Mouse (Mus musculus) heart, embryonic 14.5 days (tissue): ENCODE measurements around the gene Slc20a1. TPM values are rescaled to one million over a fixed set of nuclear protein-coding genes. Genes with fewer than 3 reads are reported as not detected.

Experiments
- ATAC-seq: fragments of 200-750 bp; cut with Nextera tagmentation; 2 replicates; pipeline ENCODE4 v1.8.0; 2017; ENCODE audit warnings: low read depth, moderate TSS enrichment; ENCODE audit not compliant: insufficient number of reproducible peaks, insufficient read depth, low FRiP score
- H3K27ac ChIP-seq, 2 experiments: fragments of 200-500 bp in 1 of 2; fragments of 300-500 bp in 1 of 2; sonication (generic) in 1 of 2; replicated peaks in 1 of 2; 2 replicates each; pipeline ENCODE4 v1.5.1; 2012 to 2014; ENCODE audit warnings: low read depth in 2 of 2, low read length in 2 of 2, control low read depth in 1 of 2, mild to moderate bottlenecking in 1 of 2, mixed read lengths in 1 of 2; ENCODE audit not compliant: control insufficient read depth in 1 of 2, insufficient read depth in 1 of 2
- H3K27me3 ChIP-seq: fragments of 300-500 bp; sonication (generic); 2 replicates; pipeline ENCODE4 v1.6.1; 2014; ENCODE audit warnings: mild to moderate bottlenecking, low read length, control low read depth; ENCODE audit not compliant: control insufficient read depth, insufficient read depth
- H3K36me3 ChIP-seq: fragments of 300-500 bp; sonication (generic); 2 replicates; pipeline ENCODE4 v1.6.1; 2014; ENCODE audit warnings: mild to moderate bottlenecking, control low read depth, low read length, mixed read lengths; ENCODE audit not compliant: control insufficient read depth, insufficient read depth
- H3K4me1 ChIP-seq, 2 experiments: fragments of 200-500 bp in 1 of 2; fragments of 300-500 bp in 1 of 2; sonication (generic) in 1 of 2; 2 replicates each; pipeline ENCODE4 v1.6.1; 2012 to 2014; ENCODE audit warnings: low read length in 2 of 2, control low read depth in 1 of 2, mixed read lengths in 1 of 2; ENCODE audit not compliant: control insufficient read depth in 2 of 2, insufficient read depth in 2 of 2
- H3K4me2 ChIP-seq: fragments of 300-500 bp; sonication (generic); 2 replicates; pipeline ENCODE4 v1.6.1; 2014; ENCODE audit warnings: mild to moderate bottlenecking, low read length
- H3K4me3 ChIP-seq, 2 experiments: fragments of 200-500 bp in 1 of 2; fragments of 300-500 bp in 1 of 2; sonication (generic) in 1 of 2; 2 replicates each; pipeline ENCODE4 v1.5.1; 2012 to 2014; ENCODE audit warnings: low read length in 2 of 2, mild to moderate bottlenecking in 2 of 2, control low read depth in 1 of 2, low read depth in 1 of 2, moderate library complexity in 1 of 2; ENCODE audit not compliant: control insufficient read depth in 1 of 2, insufficient read depth in 1 of 2
- H3K9ac ChIP-seq: fragments of 300-500 bp; sonication (generic); 2 replicates; pipeline ENCODE4 v1.6.1; 2014; ENCODE audit warnings: mild to moderate bottlenecking, low read length
- H3K9me3 ChIP-seq: fragments of 300-500 bp; sonication (generic); 2 replicates; pipeline ENCODE4 v1.6.1; 2016; ENCODE audit warnings: low read length, control low read depth; ENCODE audit not compliant: control insufficient read depth
- WGBS: fragments of 180-500 bp; shearing (Covaris S2); extraction: QIAGEN DNeasy Blood & Tissue Kit; methylation state at CpG from one replicate; pipeline ENCODE4 v1.1.7; 2014; 5-methylcytosine and 5-hydroxymethylcytosine counted together
- polyA plus RNA-seq: library from polyadenylated mRNA; unstranded; fragments of >200 nt; fragmentation: Nextera tagmentation; extraction: Ambion mirVana; gene quantifications from 2 replicates; pipeline ENCODE4 v1.2.1, GENCODE M21; 2014

Slc20a1 gene
- polyA plus RNA-seq, 1 experiment from 2014 or later: 21.6 TPM

GRCm38 (mm10) chr2:129181509-129181908 lies 17.1 kb upstream of the Slc20a1 start:
- Histone ChIP-seq H3K9me3 (no peaks in the 10 kb centered on the region), H3K4me3 (no peak overlapping the region), H3K9ac (no peak overlapping the region), H3K4me1 (peaks cover 3 to 7% of the 10 kb centered on the region in 2 experiments; a peak in 3 of 4 replicates), H3K36me3 (no peaks in the 10 kb centered on the region), H3K27me3 (no peaks in the 10 kb centered on the region), H3K4me2 (no peak overlapping the region), H3K27ac (no peak overlapping the region)
- WGBS: 64% methylated on average over 5 of the region's 5 CpGs
- ATAC-seq: no peak

GRCm38 (mm10) chr2:129182412-129182811 lies 16.2 kb upstream of the Slc20a1 start:
- Histone ChIP-seq H3K4me2 (no peak overlapping the region), H3K27me3 (no peaks in the 10 kb centered on the region), H3K4me1 (peaks cover 3 to 7% of the 10 kb centered on the region in 2 experiments; a peak in 3 of 4 replicates), H3K9ac (no peak overlapping the region), H3K4me3 (no peak overlapping the region), H3K36me3 (no peaks in the 10 kb centered on the region), H3K27ac (no peak overlapping the region), H3K9me3 (no peaks in the 10 kb centered on the region)
- ATAC-seq: no peak
- WGBS: 94% methylated on average over 1 of the region's 1 CpGs

- Histone ChIP-seq H3K27ac (0 out of 4 replicates have a peak overlapping the region, but pooled peaks of 1 of the 2 experiments have one; percentile 14), H3K9ac (0 out of 2 replicates have a peak overlapping the region, but pooled peaks have one; percentile 4), H3K4me3 (no peak overlapping the region), H3K36me3 (no peaks in the 10 kb centered on the region), H3K4me1 (peaks cover 3 to 7% of the 10 kb centered on the region in 2 experiments; a peak in 3 of 4 replicates), H3K4me2 (peak overlapping the region; percentile 25; the same call in 1 of the 2 replicates), H3K27me3 (no peaks in the 10 kb centered on the region), H3K9me3 (no peaks in the 10 kb centered on the region)
- ATAC-seq: no peak
- WGBS: 43% methylated on average over 14 of the region's 14 CpGs
Measured at GRCm38 (mm10) chr2:129183561-129184031, 15.0 kb upstream of the Slc20a1 start.

GRCm38 (mm10) chr2:129184853-129185252 lies 13.7 kb upstream of the Slc20a1 start:
- H3K4me1 ChIP-seq: peaks cover 3 to 7% of the 10 kb centered on the region in 2 experiments; a peak in 3 of 4 replicates
- ATAC-seq: no peak
- 73% methylated on average over 1 of the region's 1 CpGs for WGBS

GRCm38 (mm10) chr2:129185611-129186290 lies 12.8 kb upstream of the Slc20a1 start:
- 76% methylated on average over 10 of the region's 10 CpGs for WGBS
- H3K4me1 ChIP-seq: peaks cover 3 to 7% of the 10 kb centered on the region in 2 experiments; a peak in 3 of 4 replicates

More at GRCm38 (mm10) chr2:129184853-129185252, 13.7 kb upstream of the Slc20a1 start:
- Histone ChIP-seq H3K9me3 (no peaks in the 10 kb centered on the region), H3K27ac (no peak overlapping the region), H3K9ac (no peak overlapping the region), H3K36me3 (no peaks in the 10 kb centered on the region), H3K27me3 (no peaks in the 10 kb centered on the region), H3K4me2 (no peak overlapping the region), H3K4me3 (no peak overlapping the region)

GRCm38 (mm10) chr2:129186291-129186919 lies 12.2 kb upstream of the Slc20a1 start:
- WGBS: 63% methylated on average over 5 of the region's 5 CpGs
- Histone ChIP-seq H3K27me3 (no peaks in the 10 kb centered on the region), H3K27ac (no peak overlapping the region), H3K4me1 (peaks cover 3 to 7% of the 10 kb centered on the region in 2 experiments; a peak in 3 of 4 replicates), H3K36me3 (no peaks in the 10 kb centered on the region), H3K4me3 (no peak overlapping the region), H3K9ac (no peak overlapping the region), H3K4me2 (no peak overlapping the region), H3K9me3 (no peaks in the 10 kb centered on the region)
- no peak for ATAC-seq

More at GRCm38 (mm10) chr2:129185611-129186290, 12.8 kb upstream of the Slc20a1 start:
- H3K9ac ChIP-seq: no peak overlapping the region
- H3K4me3 ChIP-seq: no peak overlapping the region
- H3K4me2 ChIP-seq: no peak overlapping the region
- ATAC-seq: no peak
- no peak overlapping the region for H3K27ac ChIP-seq
- H3K27me3 ChIP-seq: no peaks in the 10 kb centered on the region
- no peaks in the 10 kb centered on the region for H3K36me3 ChIP-seq
- H3K9me3 ChIP-seq: no peaks in the 10 kb centered on the region

GRCm38 (mm10) chr2:129192392-129193150 lies 6.0 kb upstream of the Slc20a1 start:
- H3K9ac ChIP-seq: no peak overlapping the region
- H3K4me1 ChIP-seq: peaks cover 0 to 4% of the 10 kb centered on the region in 2 experiments; a peak in 2 of 4 replicates
- no peaks in the 10 kb centered on the region for H3K9me3 ChIP-seq
- H3K36me3 ChIP-seq: no peaks in the 10 kb centered on the region
- no peak overlapping the region for H3K27ac ChIP-seq
- no peak overlapping the region for H3K4me3 ChIP-seq
- no peak for ATAC-seq
- H3K4me2 ChIP-seq: no peak overlapping the region
- no peaks in the 10 kb centered on the region for H3K27me3 ChIP-seq
- WGBS: 83% methylated on average over 7 of the region's 7 CpGs
